Mouse (Mus musculus) kidney, embryonic 15.5 days (tissue): ENCODE measurements around the gene Cmtm4. TPM values are rescaled to one million over a fixed set of nuclear protein-coding genes. Genes with fewer than 3 reads are reported as not detected.
A peak's percentile ranks its signal among the peaks of the same experiment; 100 is the strongest.

Source experiments
- ATAC-seq: fragments of 200-750 bp; cut with Nextera tagmentation; replicated peaks from 2 replicates; pipeline ENCODE4 v1.8.0; 2017; ENCODE audit warnings: moderate TSS enrichment; ENCODE audit not compliant: low FRiP score
- H3K27ac ChIP-seq: fragments of 300-500 bp; sonication (generic); 2 replicates; pipeline ENCODE4 v1.5.1; 2015; ENCODE audit warnings: mild to moderate bottlenecking, inconsistent platforms
- H3K27me3 ChIP-seq: fragments of 300-500 bp; sonication (generic); 2 replicates; pipeline ENCODE4 v1.6.1; 2015; ENCODE audit warnings: inconsistent platforms
- H3K36me3 ChIP-seq: fragments of 300-500 bp; sonication (generic); 2 replicates; pipeline ENCODE4 v1.6.1; 2015; ENCODE audit warnings: inconsistent platforms
- H3K4me1 ChIP-seq: fragments of 300-500 bp; sonication (generic); 2 replicates; pipeline ENCODE4 v1.6.1; 2015; ENCODE audit warnings: inconsistent platforms
- H3K4me2 ChIP-seq: fragments of 300-500 bp; sonication (generic); 2 replicates; pipeline ENCODE4 v1.6.1; 2015; ENCODE audit warnings: moderate library complexity, mild to moderate bottlenecking, inconsistent platforms
- H3K4me3 ChIP-seq: fragments of 300-500 bp; sonication (generic); replicated peaks from 2 replicates; pipeline ENCODE4 v1.5.1; 2015; ENCODE audit warnings: mild to moderate bottlenecking, inconsistent platforms
- H3K9ac ChIP-seq: fragments of 300-500 bp; sonication (generic); 2 replicates; pipeline ENCODE4 v1.6.1; 2015; ENCODE audit warnings: mild to moderate bottlenecking, inconsistent platforms
- H3K9me3 ChIP-seq: fragments of 300-500 bp; sonication (generic); replicated peaks from 2 replicates; pipeline ENCODE4 v1.6.1; 2016; ENCODE audit warnings: inconsistent platforms
- WGBS: fragments of 180-500 bp; shearing (Covaris S2); methylation state at CpG from one replicate; pipeline ENCODE4 v1.1.7; 2015; ENCODE audit warnings: mixed read lengths; 5-methylcytosine and 5-hydroxymethylcytosine counted together
- polyA plus RNA-seq: library from polyadenylated mRNA; unstranded; fragments of >200 nt; fragmentation: Nextera tagmentation; extraction: Ambion mirVana; gene quantifications from 2 replicates; pipeline ENCODE4 v1.2.1, GENCODE M21; 2015

Cmtm4 gene
- polyA plus RNA-seq, 1 experiment from 2014 or later = 4.1 TPM

- H3K27ac ChIP-seq = no peak overlapping the region
- H3K9ac ChIP-seq = no peak overlapping the region
- no peak overlapping the region for H3K4me3 ChIP-seq
- H3K36me3 ChIP-seq = peaks cover 37% of the 10 kb centered on the region
- H3K4me1 ChIP-seq = peaks cover 40% of the 10 kb centered on the region
- H3K4me2 ChIP-seq = peak overlapping the region; percentile 7; the same call in 1 of the 2 replicates
- no peak for ATAC-seq
- WGBS = 76% methylated on average over 5 of the region's 5 CpGs
- H3K9me3 ChIP-seq = no peaks in the 10 kb centered on the region
- no peaks in the 10 kb centered on the region for H3K27me3 ChIP-seq
Observed at GRCm38 (mm10) chr8:104342426-104342825, 53.2 kb downstream of the Cmtm4 start.

DNA sequence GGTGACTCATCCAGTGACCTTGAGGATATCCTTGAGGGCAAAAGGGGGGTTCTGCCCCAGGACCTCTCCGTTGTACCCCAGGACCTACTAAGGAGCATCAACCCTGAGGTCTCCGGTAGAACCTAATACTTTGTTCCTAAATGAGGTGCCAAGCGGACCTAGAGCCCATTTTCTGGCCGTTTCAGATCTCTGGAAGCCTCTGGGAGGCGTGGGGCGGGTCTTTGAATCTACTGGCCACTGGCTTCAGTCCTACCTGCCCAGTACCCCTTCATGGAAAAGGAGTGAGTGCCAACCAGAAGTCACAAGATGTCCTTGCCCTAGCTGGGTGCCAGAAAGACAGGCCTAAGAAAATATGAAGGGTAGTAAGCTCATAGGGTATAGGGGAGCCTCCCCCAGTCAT lies 53.9 kb downstream of the Cmtm4 start:
- Histone ChIP-seq H3K9me3 (no peaks in the 10 kb centered on the region), H3K4me1 (peaks cover 40% of the 10 kb centered on the region), H3K9ac (peak overlapping the region; percentile 88), H3K27me3 (no peaks in the 10 kb centered on the region), H3K4me2 (peak overlapping the region; percentile 82), H3K36me3 (peaks cover 30% of the 10 kb centered on the region), H3K27ac (peak overlapping the region; percentile 91), H3K4me3 (peak overlapping the region; percentile 79)
- 40% methylated on average over 6 of the region's 6 CpGs for WGBS
- no peak for ATAC-seq

DNA sequence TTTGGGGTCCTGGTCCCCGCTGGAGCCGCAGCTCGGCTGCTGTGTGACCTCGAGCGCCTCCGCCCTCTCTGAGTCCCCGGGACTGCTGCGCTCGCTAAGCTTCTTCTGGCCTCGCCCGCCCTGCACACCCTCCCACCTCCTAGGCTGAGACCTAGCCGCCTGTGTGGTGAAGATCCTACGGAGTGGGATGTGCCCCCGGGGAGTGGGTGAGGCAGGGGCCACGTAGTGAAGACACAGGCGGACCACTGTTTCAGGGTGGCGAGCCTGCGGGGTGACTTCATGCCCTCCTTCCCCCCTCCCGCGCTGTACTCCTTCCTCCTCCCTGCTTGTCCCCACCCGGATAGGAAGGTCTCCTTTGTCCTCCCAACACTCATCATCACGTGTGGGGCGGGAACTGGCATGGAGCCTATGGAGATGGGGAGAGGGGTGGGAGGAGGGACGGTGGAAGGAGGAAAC lies 54.5 kb downstream of the Cmtm4 start:
- H3K4me1 ChIP-seq = peaks cover 40% of the 10 kb centered on the region
- peak overlapping the region; percentile 88 for H3K9ac ChIP-seq
- H3K36me3 ChIP-seq = peaks cover 24% of the 10 kb centered on the region
- peak overlapping the region; percentile 82 for H3K4me2 ChIP-seq
- H3K27me3 ChIP-seq = no peaks in the 10 kb centered on the region
- H3K9me3 ChIP-seq = no peaks in the 10 kb centered on the region
- peak; percentile 78 for ATAC-seq
- under 1% methylated on average over 24 of the region's 24 CpGs for WGBS
- peak overlapping the region; percentile 79 for H3K4me3 ChIP-seq
- H3K27ac ChIP-seq = peak overlapping the region; percentile 91

DNA sequence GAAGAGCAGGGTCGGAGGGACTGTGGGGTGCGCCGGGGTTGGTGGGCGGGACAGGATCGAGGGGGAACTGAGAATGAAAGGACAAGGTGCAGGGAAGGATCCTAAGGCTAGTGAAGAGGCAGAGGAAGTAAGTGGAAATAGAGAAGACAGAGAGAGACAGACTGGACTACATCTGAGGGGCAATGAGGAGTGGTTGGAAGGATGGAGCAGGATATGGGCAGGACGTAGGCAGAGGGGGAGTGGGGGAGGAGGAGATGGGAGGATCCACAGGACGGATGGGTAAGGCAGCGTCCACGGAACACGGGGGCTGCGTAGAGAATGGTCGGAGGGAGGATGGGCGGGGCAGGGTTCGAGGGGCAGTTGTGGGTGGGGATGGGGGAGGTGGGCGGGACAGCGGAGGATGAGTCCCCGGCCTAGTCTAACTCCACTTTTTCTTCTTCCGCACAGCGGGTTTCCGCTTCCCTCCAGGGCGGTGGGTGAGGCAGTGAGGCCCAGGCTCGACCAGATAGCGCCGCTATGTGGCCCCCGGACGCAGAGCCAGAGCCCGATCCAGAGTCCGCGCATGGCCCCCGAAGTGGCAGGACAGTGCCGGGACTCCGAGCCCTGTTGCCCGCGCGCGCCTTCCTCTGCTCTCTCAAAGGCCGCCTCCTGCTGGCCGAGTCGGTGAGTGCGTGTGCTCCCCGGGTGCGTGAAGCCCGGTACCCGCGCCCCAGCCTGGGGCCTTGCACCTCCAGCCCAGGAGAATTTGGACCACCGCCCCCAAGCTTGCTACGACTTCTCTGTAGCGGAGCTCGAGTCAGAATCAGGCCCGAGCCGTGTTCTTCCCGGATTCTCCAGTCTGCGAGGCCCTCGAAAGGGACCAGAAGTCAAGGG lies 55.1 kb downstream of the Cmtm4 start:
- Histone ChIP-seq H3K36me3 (peaks cover 18% of the 10 kb centered on the region), H3K4me1 (peaks cover 40% of the 10 kb centered on the region), H3K27me3 (no peaks in the 10 kb centered on the region), H3K27ac (peak overlapping the region; percentile 91), H3K4me3 (peak overlapping the region; percentile 79), H3K4me2 (peak overlapping the region; percentile 82), H3K9me3 (no peaks in the 10 kb centered on the region), H3K9ac (peak overlapping the region; percentile 88)
- peak; percentile 78 for ATAC-seq
- WGBS = under 1% methylated on average over 53 of the region's 54 CpGs

- ATAC-seq = peak; percentile 6
- peak overlapping the region; percentile 79 for H3K4me3 ChIP-seq
- peak overlapping the region; percentile 91 for H3K27ac ChIP-seq
- no peaks in the 10 kb centered on the region for H3K27me3 ChIP-seq
- no peaks in the 10 kb centered on the region for H3K9me3 ChIP-seq
- WGBS = 3% methylated on average over 6 of the region's 6 CpGs
- peaks cover 12% of the 10 kb centered on the region for H3K36me3 ChIP-seq
- H3K4me1 ChIP-seq = peaks cover 40% of the 10 kb centered on the region
- peak overlapping the region; percentile 82 for H3K4me2 ChIP-seq
- H3K9ac ChIP-seq = peak overlapping the region; percentile 88
Observed at GRCm38 (mm10) chr8:104339983-104340232, 55.7 kb downstream of the Cmtm4 start.

- Histone ChIP-seq H3K9ac (peak within 1 kb of the TSS; percentile 88), H3K9me3 (no peaks in the 10 kb centered on the region), H3K4me2 (peak within 1 kb of the TSS; percentile 82), H3K4me3 (peak within 1 kb of the TSS; percentile 79), H3K27ac (peak within 1 kb of the TSS; percentile 91), H3K27me3 (no peaks in the 10 kb centered on the region), H3K36me3 (peaks cover 7% of the 10 kb centered on the region; the same call in 1 of the 2 replicates), H3K4me1 (peaks cover 40% of the 10 kb centered on the region)
- 12% methylated on average over 16 of the region's 18 CpGs for WGBS
- 0 out of 2 replicates have a peak, but pooled peaks have one; percentile 1 for ATAC-seq
Observed at GRCm38 (mm10) chr8:104339229-104339982, 56.2 kb downstream of the Cmtm4 start, which contains the start of gene Cmtm3. Gene Cmtm3 (plus strand): TSS chr8:104339410.

DNA sequence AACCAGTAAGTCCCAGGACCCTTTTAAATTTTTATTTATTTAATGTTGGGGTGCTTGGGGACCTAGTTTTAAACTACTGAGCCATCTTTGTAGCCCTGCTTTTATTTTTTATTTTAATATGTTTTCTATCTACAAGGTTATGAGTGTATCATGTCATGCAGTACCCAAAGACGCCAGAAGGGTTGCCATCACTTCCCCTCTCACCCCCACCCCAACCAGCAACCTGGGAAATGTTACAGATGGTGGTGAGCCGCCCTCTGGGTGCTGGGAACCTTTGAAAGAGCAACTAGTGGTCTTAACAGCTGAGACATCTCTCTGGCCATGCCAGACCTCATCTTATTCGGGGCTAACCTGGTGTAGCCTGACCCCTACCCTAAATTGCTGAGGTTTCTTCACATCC lies 57.7 kb downstream of the Cmtm4 start:
- WGBS = 64% methylated on average over 3 of the region's 3 CpGs
- ATAC-seq = no peak
- Histone ChIP-seq H3K36me3 (0 out of 2 replicates have a peak, but pooled peaks cover 3% of the 10 kb centered on the region), H3K4me2 (no peak overlapping the region), H3K4me1 (peaks cover 29% of the 10 kb centered on the region), H3K9ac (no peak overlapping the region), H3K9me3 (no peaks in the 10 kb centered on the region), H3K27ac (no peak overlapping the region), H3K4me3 (no peak overlapping the region), H3K27me3 (no peaks in the 10 kb centered on the region)

DNA sequence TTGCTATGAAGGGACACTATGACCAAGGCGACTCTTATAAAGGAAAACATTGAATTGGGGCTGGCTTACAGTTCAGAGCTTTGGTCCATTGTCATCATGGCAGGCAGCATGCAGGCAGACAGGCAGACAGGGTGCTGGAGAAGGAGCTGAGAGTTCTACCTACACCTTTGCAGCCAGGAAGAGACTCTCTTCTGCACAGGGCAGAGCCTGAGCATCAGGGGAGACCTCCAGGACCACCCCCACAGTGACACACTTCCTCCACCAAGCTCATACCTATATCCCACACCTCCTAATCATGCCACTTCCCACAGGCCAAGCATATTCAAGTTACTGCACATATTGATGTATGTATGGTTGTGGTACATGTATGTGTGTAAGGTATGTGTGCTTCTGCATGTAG lies 58.8 kb downstream of the Cmtm4 start:
- no peak overlapping the region for H3K9ac ChIP-seq
- no peak for ATAC-seq
- H3K36me3 ChIP-seq = 0 out of 2 replicates have a peak, but pooled peaks cover under 1% of the 10 kb centered on the region
- H3K9me3 ChIP-seq = no peaks in the 10 kb centered on the region
- no peak overlapping the region for H3K27ac ChIP-seq
- no peaks in the 10 kb centered on the region for H3K27me3 ChIP-seq
- H3K4me3 ChIP-seq = no peak overlapping the region
- WGBS = 83% methylated on average over 1 of the region's 1 CpGs
- no peak overlapping the region for H3K4me2 ChIP-seq
- H3K4me1 ChIP-seq = peaks cover 19% of the 10 kb centered on the region

GRCm38 (mm10) chr8:104334196-104334595 lies 61.4 kb downstream of the Cmtm4 start:
- H3K9me3 ChIP-seq = no peaks in the 10 kb centered on the region
- 78% methylated on average over 1 of the region's 1 CpGs for WGBS
- no peak overlapping the region for H3K27ac ChIP-seq
- H3K4me1 ChIP-seq = no peaks in the 10 kb centered on the region; the same call in 1 of the 2 replicates
- H3K36me3 ChIP-seq = no peaks in the 10 kb centered on the region
- no peak overlapping the region for H3K9ac ChIP-seq
- no peak overlapping the region for H3K4me3 ChIP-seq
- H3K4me2 ChIP-seq = no peak overlapping the region
- H3K27me3 ChIP-seq = no peaks in the 10 kb centered on the region
- no peak for ATAC-seq

DNA sequence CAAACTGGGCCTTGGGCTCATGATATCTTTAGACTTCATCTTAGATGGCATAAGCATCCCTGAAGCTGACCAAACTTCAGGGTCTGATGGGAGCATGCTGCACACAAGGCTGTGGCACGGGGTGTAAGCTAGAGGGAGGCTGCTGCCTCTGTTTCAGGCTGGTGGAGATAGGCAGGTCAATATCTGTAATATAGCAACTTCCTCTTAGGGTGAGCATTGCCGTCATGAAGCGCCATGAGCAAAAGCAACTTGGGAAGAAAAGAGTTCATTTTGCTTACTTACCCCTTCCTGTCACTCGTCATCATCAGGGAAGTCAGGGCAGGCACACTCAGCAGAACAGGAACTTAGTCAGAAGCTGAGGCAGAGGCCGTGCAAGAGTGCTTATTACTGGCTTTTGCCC lies 61.8 kb downstream of the Cmtm4 start:
- H3K36me3 ChIP-seq = no peaks in the 10 kb centered on the region
- no peak overlapping the region for H3K9ac ChIP-seq

GRCm38 (mm10) chr8:104332665-104333631 lies 62.7 kb downstream of the Cmtm4 start:
- WGBS = 78% methylated on average over 5 of the region's 5 CpGs
- Histone ChIP-seq H3K4me3 (no peak overlapping the region), H3K9ac (no peak overlapping the region), H3K9me3 (no peaks in the 10 kb centered on the region), H3K4me2 (no peak overlapping the region), H3K27me3 (no peaks in the 10 kb centered on the region), H3K36me3 (no peaks in the 10 kb centered on the region), H3K4me1 (no peaks in the 10 kb centered on the region), H3K27ac (no peak overlapping the region)
- no peak for ATAC-seq

More for the DNA sequence above, 61.8 kb downstream of the Cmtm4 start:
- H3K4me3 ChIP-seq = no peak overlapping the region
- no peaks in the 10 kb centered on the region for H3K9me3 ChIP-seq
- H3K27me3 ChIP-seq = no peaks in the 10 kb centered on the region
- WGBS = 75% methylated on average over 5 of the region's 5 CpGs
- no peaks in the 10 kb centered on the region for H3K4me1 ChIP-seq
- no peak for ATAC-seq
- H3K27ac ChIP-seq = no peak overlapping the region
- no peak overlapping the region for H3K4me2 ChIP-seq
